Mouse (Mus musculus): Measurements from ENCODE around the gene Gm17581. TPM values are rescaled to one million over a fixed set of nuclear protein-coding genes. Genes with fewer than 3 reads are reported as not detected.
"Not testable (repeated sequence)": the region's sequence is repeated elsewhere in the genome, so short reads cannot be mapped to it uniquely, and the experiment has no call there.

Gm17581 gene
- total and polyA plus RNA-seq, 2 experiments from 2014 or later, result not detected

DNA sequence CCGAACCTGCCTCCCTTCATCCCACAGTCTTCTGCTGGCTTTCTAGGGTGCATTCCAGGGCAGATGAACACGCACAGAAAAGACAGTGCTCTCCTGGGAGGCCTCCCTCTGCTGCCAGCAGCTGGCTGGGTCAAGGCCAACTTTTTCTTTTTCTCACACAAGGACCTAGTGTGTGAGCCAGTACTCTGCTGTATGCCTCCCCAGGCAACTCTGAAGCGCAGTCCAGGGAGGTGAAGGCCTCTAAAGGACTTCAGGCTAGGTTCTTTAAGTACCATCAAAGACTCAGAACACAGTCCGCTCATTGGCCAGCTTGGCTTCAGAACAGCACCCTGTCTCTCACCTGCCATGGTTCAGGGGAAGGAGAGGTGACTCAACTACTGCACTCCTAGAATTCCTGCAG, 28.4 kb downstream of the Gm17581 start:
- Histone ChIP-seq H3K4me1 (ENCODE audit: control insufficient read depth, insufficient read depth) (peaks cover 3% of the 10 kb centered on the region; the same call in 1 of the 2 replicates), H3K36me3 (replicated peaks; ENCODE audit: control insufficient read depth, insufficient read depth, low read length) (peaks cover 44% of the 10 kb centered on the region), H3K27me3 (ENCODE audit: control insufficient read depth, insufficient read depth, low read length) (no peaks in the 10 kb centered on the region), H3K4me2 (ENCODE audit: low read depth, low read length) (no peak overlapping the region), H3K9ac (replicated peaks; ENCODE audit: low read depth, low read length) (no peak overlapping the region), H3K9me3 (replicated peaks; ENCODE audit: control insufficient read depth, low read length) (no peaks in the 10 kb centered on the region), H3K27ac (ENCODE audit: low read depth) (no peak overlapping the region), H3K4me3 (ENCODE audit: low read depth, low read length) (no peak overlapping the region)
- DNase-seq (ENCODE audit: low spot score), result peak; percentile 11
- WGBS, result 51% methylated on average over 4 of the region's 4 CpGs
- no peak for ATAC-seq (ENCODE audit: insufficient read depth, low read depth)
- no peak for TF ChIP-seq EP300 (IDR thresholded peaks at IDR 0.05; ENCODE audit: low read depth)

DNA sequence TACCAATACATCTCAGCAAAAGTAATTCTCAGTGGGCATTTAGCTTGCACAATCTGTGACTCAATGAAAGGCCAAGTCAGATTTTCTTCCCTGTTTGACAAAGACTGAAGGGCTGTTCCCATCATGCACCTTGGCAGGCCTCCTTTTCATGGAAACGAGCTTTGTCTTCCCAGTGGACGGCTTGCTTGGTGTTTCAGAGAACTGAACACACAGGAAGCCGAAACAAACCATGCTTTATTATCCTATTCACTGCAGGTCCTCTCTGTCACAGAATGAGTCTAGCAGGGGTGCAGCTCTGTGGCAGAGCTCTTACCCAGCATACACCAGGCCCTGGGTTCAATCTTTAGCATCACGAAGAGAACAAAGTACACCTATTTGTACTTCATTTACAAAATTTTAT, 32.0 kb downstream of the Gm17581 start:
- H3K4me1 ChIP-seq (ENCODE audit: control insufficient read depth, insufficient read depth), result peaks cover 3% of the 10 kb centered on the region; the same call in 1 of the 2 replicates
- no peaks in the 10 kb centered on the region for H3K27me3 ChIP-seq (ENCODE audit: control insufficient read depth, insufficient read depth, low read length)
- no peaks in the 10 kb centered on the region for H3K9me3 ChIP-seq (replicated peaks; ENCODE audit: control insufficient read depth, low read length)
- H3K9ac ChIP-seq (replicated peaks; ENCODE audit: low read depth, low read length), result no peak overlapping the region
- ATAC-seq (ENCODE audit: insufficient read depth, low read depth), result no peak
- 80% methylated on average over 4 of the region's 4 CpGs for WGBS
- H3K27ac ChIP-seq (ENCODE audit: low read depth), result no peak overlapping the region
- H3K4me3 ChIP-seq (ENCODE audit: low read depth, low read length), result no peak overlapping the region
- DNase-seq (ENCODE audit: low spot score), result no peak
- peaks cover 26% of the 10 kb centered on the region for H3K36me3 ChIP-seq (replicated peaks; ENCODE audit: control insufficient read depth, insufficient read depth, low read length)
- H3K4me2 ChIP-seq (ENCODE audit: low read depth, low read length), result no peak overlapping the region
- TF ChIP-seq CTCF (IDR thresholded peaks at IDR 0.05; ENCODE audit: low read depth), result no peak
- no peak for TF ChIP-seq EP300 (IDR thresholded peaks at IDR 0.05; ENCODE audit: low read depth)

GRCm38 (mm10) chr2:155701399-155701919, 34.2 kb downstream of the Gm17581 start:
- no peak for TF ChIP-seq CTCF (IDR thresholded peaks at IDR 0.05; ENCODE audit: low read depth)
- no peak for TF ChIP-seq EP300 (IDR thresholded peaks at IDR 0.05; ENCODE audit: low read depth)
- WGBS, result 87% methylated on average over 19 of the region's 19 CpGs
- H3K9me3 ChIP-seq (replicated peaks; ENCODE audit: control insufficient read depth, low read length), result no peaks in the 10 kb centered on the region
- no peak overlapping the region for H3K9ac ChIP-seq (replicated peaks; ENCODE audit: low read depth, low read length)
- ATAC-seq (ENCODE audit: insufficient read depth, low read depth), result no peak
- no peak overlapping the region for H3K4me3 ChIP-seq (ENCODE audit: low read depth, low read length)
- no peak overlapping the region for H3K27ac ChIP-seq (ENCODE audit: low read depth)
- H3K4me1 ChIP-seq (ENCODE audit: control insufficient read depth, insufficient read depth), result no peaks in the 10 kb centered on the region
- no peaks in the 10 kb centered on the region for H3K27me3 ChIP-seq (ENCODE audit: control insufficient read depth, insufficient read depth, low read length)
- no peak overlapping the region for H3K4me2 ChIP-seq (ENCODE audit: low read depth, low read length)
- peaks cover 18% of the 10 kb centered on the region for H3K36me3 ChIP-seq (replicated peaks; ENCODE audit: control insufficient read depth, insufficient read depth, low read length)
- no peak for DNase-seq (ENCODE audit: low spot score)

GRCm38 (mm10) chr2:155698443-155698842, 37.2 kb downstream of the Gm17581 start:
- not testable (repeated sequence) for H3K27me3 ChIP-seq (ENCODE audit: control insufficient read depth, insufficient read depth, low read length); H3K9ac ChIP-seq (replicated peaks; ENCODE audit: low read depth, low read length); H3K4me2 ChIP-seq (ENCODE audit: low read depth, low read length); DNase-seq (ENCODE audit: low spot score); ATAC-seq (ENCODE audit: insufficient read depth, low read depth); H3K4me1 ChIP-seq (ENCODE audit: control insufficient read depth, insufficient read depth); H3K27ac ChIP-seq (ENCODE audit: low read depth); H3K9me3 ChIP-seq (replicated peaks; ENCODE audit: control insufficient read depth, low read length); H3K4me3 ChIP-seq (ENCODE audit: low read depth, low read length)
- H3K36me3 ChIP-seq (replicated peaks; ENCODE audit: control insufficient read depth, insufficient read depth, low read length), result peaks cover 15% of the 10 kb centered on the region
- 86% methylated on average over 6 of the region's 6 CpGs for WGBS

- ATAC-seq (ENCODE audit: insufficient read depth, low read depth) (no peak), DNase-seq (ENCODE audit: low spot score) (no peak)
- Histone ChIP-seq H3K9me3 (replicated peaks; ENCODE audit: control insufficient read depth, low read length) (no peaks in the 10 kb centered on the region), H3K4me1 (ENCODE audit: control insufficient read depth, insufficient read depth) (no peaks in the 10 kb centered on the region), H3K9ac (replicated peaks; ENCODE audit: low read depth, low read length) (no peak overlapping the region), H3K27me3 (ENCODE audit: control insufficient read depth, insufficient read depth, low read length) (no peaks in the 10 kb centered on the region), H3K4me3 (ENCODE audit: low read depth, low read length) (no peak overlapping the region), H3K27ac (ENCODE audit: low read depth) (no peak overlapping the region), H3K4me2 (ENCODE audit: low read depth, low read length) (no peak overlapping the region), H3K36me3 (replicated peaks; ENCODE audit: control insufficient read depth, insufficient read depth, low read length) (peaks cover under 1% of the 10 kb centered on the region)
- TF ChIP-seq CTCF (IDR thresholded peaks at IDR 0.05; ENCODE audit: low read depth) (no peak), EP300 (IDR thresholded peaks at IDR 0.05; ENCODE audit: low read depth) (no peak)
- 57% methylated on average over 7 of the region's 7 CpGs for WGBS
These were observed 38.8 kb downstream of the Gm17581 start for GRCm38 (mm10) chr2:155696851-155697250.

DNA sequence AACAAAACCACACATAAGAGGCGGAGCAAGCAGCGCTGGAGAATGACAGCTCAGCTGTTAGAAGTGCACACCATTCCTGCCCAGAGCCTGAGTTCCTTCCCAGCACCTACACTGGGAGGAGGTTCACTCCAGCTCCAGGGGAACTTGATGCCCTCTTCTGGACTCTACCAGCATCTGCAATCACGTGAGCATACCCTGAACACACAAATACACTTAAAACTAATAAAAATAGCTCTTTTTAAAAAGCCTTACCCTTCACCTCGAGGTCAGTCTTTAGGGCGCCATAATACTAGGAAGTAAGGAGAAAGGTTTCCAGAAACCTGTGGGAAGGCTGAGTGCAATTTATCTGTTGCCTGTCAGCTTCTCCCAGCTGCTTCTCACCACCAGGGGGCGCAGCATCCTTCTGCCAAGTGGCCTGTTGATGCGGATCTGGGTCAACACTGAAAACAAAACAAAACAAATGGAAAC, 39.5 kb downstream of the Gm17581 start:
- Histone ChIP-seq H3K9ac (replicated peaks; ENCODE audit: low read depth, low read length) (no peak overlapping the region), H3K4me2 (ENCODE audit: low read depth, low read length) (peak overlapping the region; percentile 5; the same call in 1 of the 2 replicates), H3K4me1 (ENCODE audit: control insufficient read depth, insufficient read depth) (peaks cover 2% of the 10 kb centered on the region; the same call in 1 of the 2 replicates), H3K9me3 (replicated peaks; ENCODE audit: control insufficient read depth, low read length) (no peaks in the 10 kb centered on the region), H3K4me3 (ENCODE audit: low read depth, low read length) (no peak overlapping the region), H3K27me3 (ENCODE audit: control insufficient read depth, insufficient read depth, low read length) (no peaks in the 10 kb centered on the region), H3K36me3 (replicated peaks; ENCODE audit: control insufficient read depth, insufficient read depth, low read length) (no peaks in the 10 kb centered on the region), H3K27ac (ENCODE audit: low read depth) (no peak overlapping the region)
- ATAC-seq (ENCODE audit: insufficient read depth, low read depth) (no peak), DNase-seq (ENCODE audit: low spot score) (peak; percentile 58)
- TF ChIP-seq EP300 (IDR thresholded peaks at IDR 0.05; ENCODE audit: low read depth), result no peak
- peak; percentile 87 for TF ChIP-seq CTCF (IDR thresholded peaks at IDR 0.05; ENCODE audit: low read depth)
- WGBS, result 19% methylated on average over 7 of the region's 7 CpGs

Data from heart, postnatal 0 days (tissue).